Mouse (Mus musculus) small intestine, adult 2 months (tissue): ENCODE results near the gene Mre11a.

Experiments
- CTCF ChIP-seq: fragments of 200-500 bp; IDR thresholded peaks from 2 replicates; pipeline ENCODE4 v1.5.1; 2012; ENCODE audit warnings: low read depth, mild to moderate bottlenecking, control low read depth, inconsistent platforms, low read length, moderate library complexity, mixed read lengths; ENCODE audit not compliant: insufficient replicate concordance, insufficient read length; ENCODE audit errors: extremely low read depth
- POLR2A ChIP-seq: fragments of 200-500 bp; IDR thresholded peaks from 2 replicates; pipeline ENCODE4 v1.6.1; 2012; ENCODE audit warnings: low read depth, mild to moderate bottlenecking, control low read depth, inconsistent platforms, low read length, moderate library complexity

DNA sequence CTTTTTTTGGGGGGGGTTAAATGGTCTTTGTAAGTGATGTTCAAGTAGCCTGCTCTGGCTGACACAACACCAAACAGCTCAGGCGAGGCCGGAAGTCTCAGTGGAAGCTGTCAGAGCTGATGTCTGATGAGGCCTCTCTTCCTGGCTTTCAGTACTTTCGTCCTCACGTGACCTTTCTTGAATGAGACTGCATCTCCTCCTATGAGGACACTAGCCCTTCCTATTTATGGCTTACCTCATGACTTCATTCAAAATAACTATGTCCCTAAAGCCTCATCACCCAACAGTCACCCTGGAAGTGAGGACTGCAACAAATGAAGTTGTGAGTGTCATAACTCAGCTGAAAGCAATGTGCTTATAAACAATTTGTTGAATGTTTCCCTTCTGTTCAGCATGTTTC, 100.2 kb downstream of the Mre11a start:
- TF ChIP-seq CTCF (no peak), POLR2A (no peak)
